Mouse (Mus musculus): ENCODE data around the gene Olfr555. TPM values are rescaled to one million over a fixed set of nuclear protein-coding genes. Genes with fewer than 3 reads are reported as not detected.

The Olfr555 gene
- not detected for polyA plus RNA-seq (2014; fragmentation: Illumina TruSeq; extraction: RNeasy Lipid Tissue Mini Kit (QIAGEN cat#74804); ENCODE audit: low replicate concordance)

DNA sequence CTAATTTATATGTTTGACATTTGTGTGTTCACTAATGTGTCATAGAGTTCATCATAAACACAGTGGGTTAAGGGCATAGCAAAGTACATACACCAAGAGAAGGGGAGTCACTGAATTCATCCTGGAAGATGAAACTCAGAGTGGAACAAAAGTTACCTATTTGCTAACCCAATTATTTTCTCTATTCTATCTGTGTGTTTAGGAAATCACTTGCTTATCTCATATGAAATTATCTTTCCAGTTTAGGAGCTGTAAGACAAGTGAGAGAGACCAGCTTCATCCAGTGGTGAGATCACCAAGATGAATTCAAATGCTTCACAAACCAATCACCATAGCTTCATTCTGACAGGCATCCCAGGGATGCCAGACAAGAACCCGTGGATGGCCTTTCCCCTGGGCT, at the start of gene Olfr555:
TSS of gene Olfr555 (plus strand) at position 301 of the 400 bp plus-strand sequence.

DNA sequence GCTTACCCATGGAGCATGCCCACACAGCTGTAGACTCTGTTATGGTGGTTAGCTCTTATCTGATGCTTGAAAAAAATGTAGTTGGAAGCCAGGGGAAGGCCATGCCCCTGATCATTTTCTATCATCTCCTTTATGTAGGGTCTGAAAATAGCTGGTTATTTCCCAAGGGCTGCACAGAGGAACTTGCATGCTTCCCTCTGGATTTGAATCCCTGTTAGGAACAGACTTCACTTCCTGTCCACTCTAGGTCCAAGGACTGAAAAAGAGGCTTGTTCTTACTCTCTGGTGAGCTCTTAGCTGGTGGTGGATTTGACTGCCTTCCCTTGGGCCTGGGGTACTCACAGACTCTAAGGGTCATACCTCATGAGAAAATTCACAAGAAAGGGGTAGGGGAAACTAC, 40.5 kb upstream of the Olfr555 start, which contains the start of gene Olfr553:
TSS of gene Olfr553 (minus strand) at position 101 of the 400 bp plus-strand sequence.

GRCm38 (mm10) chr7:102638132-102638531, 20.5 kb upstream of the Olfr555 start, which contains the start of gene Olfr554:
Gene Olfr554 (plus strand): TSS chr7:102638432.

DNA sequence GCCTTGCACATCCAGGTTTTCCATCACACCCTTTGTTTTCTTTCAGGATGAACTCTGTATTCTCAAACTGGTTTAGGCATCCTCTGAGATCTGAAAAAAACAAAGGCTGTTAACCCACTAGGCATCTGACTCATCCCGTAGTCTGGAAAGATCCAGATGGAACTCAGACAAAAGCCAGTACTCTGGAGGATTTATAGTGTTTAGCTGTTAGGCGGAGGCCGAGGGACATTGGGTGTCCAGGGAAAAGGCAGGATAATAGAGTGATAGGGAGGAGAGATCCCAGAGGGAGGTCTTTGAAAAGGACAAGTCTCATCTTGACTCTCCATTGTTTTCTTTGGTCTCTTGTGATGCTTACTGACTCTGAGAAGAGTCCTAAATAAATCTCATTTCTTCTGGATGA, 6.0 kb downstream of the Olfr555 start, which contains the start of gene Olfr556:
TSS of gene Olfr556 (plus strand) at position 301 of the 400 bp plus-strand sequence.

GRCm38 (mm10) chr7:102686944-102687501, 28.4 kb downstream of the Olfr555 start, which contains the start of gene Trim68:
Gene Trim68 (minus strand): TSS chr7:102687327.

GRCm38 (mm10) chr7:102695358-102696125, 36.9 kb downstream of the Olfr555 start, which contains the start of gene Olfr557:
Gene Olfr557 (plus strand): TSS chr7:102695910.

DNA sequence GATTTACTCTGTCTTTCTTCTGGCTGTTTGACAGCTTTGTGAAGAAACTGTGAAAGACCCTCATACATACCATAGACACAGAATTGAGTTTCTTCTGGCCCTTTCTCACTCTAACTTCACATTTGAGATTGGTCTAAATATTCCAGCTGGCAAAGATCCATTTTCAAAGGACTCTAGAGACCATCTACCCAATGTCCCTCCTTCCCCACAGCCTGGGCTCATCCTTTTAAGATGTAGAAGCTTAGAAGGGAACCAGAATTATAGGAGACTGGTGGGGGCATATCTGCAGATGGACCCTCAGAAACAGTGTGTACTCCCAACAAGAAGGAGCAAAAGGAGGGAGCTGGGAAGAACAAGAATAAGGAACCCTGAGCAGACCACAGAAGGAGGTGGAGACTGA, 43.3 kb downstream of the Olfr555 start, which contains the start of gene Olfr558:
TSS of gene Olfr558 (plus strand) at position 301 of the 400 bp plus-strand sequence.

Other genes with a start within 250 kb of the Olfr555 start
- 35.8 TPM for gene Rrm1, start 217.1 kb upstream of the Olfr555 start, polyA plus RNA-seq (2014; fragmentation: Illumina TruSeq; extraction: RNeasy Lipid Tissue Mini Kit (QIAGEN cat#74804); ENCODE audit: low replicate concordance)
- not detected for gene Olfr543, start 177.1 kb upstream of the Olfr555 start, polyA plus RNA-seq (2014; fragmentation: Illumina TruSeq; extraction: RNeasy Lipid Tissue Mini Kit (QIAGEN cat#74804); ENCODE audit: low replicate concordance)
- not detected for gene Olfr544, start 170.5 kb upstream of the Olfr555 start, polyA plus RNA-seq (2014; fragmentation: Illumina TruSeq; extraction: RNeasy Lipid Tissue Mini Kit (QIAGEN cat#74804); ENCODE audit: low replicate concordance)
- not detected for gene Olfr545, start 159.2 kb upstream of the Olfr555 start, polyA plus RNA-seq (2014; fragmentation: Illumina TruSeq; extraction: RNeasy Lipid Tissue Mini Kit (QIAGEN cat#74804); ENCODE audit: low replicate concordance)
- gene Olfr547, start 124.1 kb upstream of the Olfr555 start, polyA plus RNA-seq (2014; fragmentation: Illumina TruSeq; extraction: RNeasy Lipid Tissue Mini Kit (QIAGEN cat#74804); ENCODE audit: low replicate concordance) = not detected
- not detected for gene Olfr548-ps1, start 117.9 kb upstream of the Olfr555 start, polyA plus RNA-seq (2014; fragmentation: Illumina TruSeq; extraction: RNeasy Lipid Tissue Mini Kit (QIAGEN cat#74804); ENCODE audit: low replicate concordance)
- not detected for gene Olfr549, start 109.0 kb upstream of the Olfr555 start, polyA plus RNA-seq (2014; fragmentation: Illumina TruSeq; extraction: RNeasy Lipid Tissue Mini Kit (QIAGEN cat#74804); ENCODE audit: low replicate concordance)
- gene Trim21, start 93.3 kb upstream of the Olfr555 start, polyA plus RNA-seq (2014; fragmentation: Illumina TruSeq; extraction: RNeasy Lipid Tissue Mini Kit (QIAGEN cat#74804); ENCODE audit: low replicate concordance) = 15.3 TPM
- gene Olfr550, start 87.4 kb upstream of the Olfr555 start, polyA plus RNA-seq (2014; fragmentation: Illumina TruSeq; extraction: RNeasy Lipid Tissue Mini Kit (QIAGEN cat#74804); ENCODE audit: low replicate concordance) = not detected
- gene Olfr551, start 66.9 kb upstream of the Olfr555 start, polyA plus RNA-seq (2014; fragmentation: Illumina TruSeq; extraction: RNeasy Lipid Tissue Mini Kit (QIAGEN cat#74804); ENCODE audit: low replicate concordance) = not detected
- gene Olfr552, start 61.1 kb upstream of the Olfr555 start, polyA plus RNA-seq (2014; fragmentation: Illumina TruSeq; extraction: RNeasy Lipid Tissue Mini Kit (QIAGEN cat#74804); ENCODE audit: low replicate concordance) = not detected
- gene Olfr553, start 40.6 kb upstream of the Olfr555 start, polyA plus RNA-seq (2014; fragmentation: Illumina TruSeq; extraction: RNeasy Lipid Tissue Mini Kit (QIAGEN cat#74804); ENCODE audit: low replicate concordance) = not detected
- gene Olfr554, start 20.4 kb upstream of the Olfr555 start, polyA plus RNA-seq (2014; fragmentation: Illumina TruSeq; extraction: RNeasy Lipid Tissue Mini Kit (QIAGEN cat#74804); ENCODE audit: low replicate concordance) = not detected
- not detected for gene Olfr556, start 6.1 kb downstream of the Olfr555 start, polyA plus RNA-seq (2014; fragmentation: Illumina TruSeq; extraction: RNeasy Lipid Tissue Mini Kit (QIAGEN cat#74804); ENCODE audit: low replicate concordance)
- gene Trim68, start 28.5 kb downstream of the Olfr555 start, polyA plus RNA-seq (2014; fragmentation: Illumina TruSeq; extraction: RNeasy Lipid Tissue Mini Kit (QIAGEN cat#74804); ENCODE audit: low replicate concordance) = 3.0 TPM
- not detected for gene Olfr557, start 37.1 kb downstream of the Olfr555 start, polyA plus RNA-seq (2014; fragmentation: Illumina TruSeq; extraction: RNeasy Lipid Tissue Mini Kit (QIAGEN cat#74804); ENCODE audit: low replicate concordance)
- 2.3 TPM for gene Olfr558, start 43.4 kb downstream of the Olfr555 start, polyA plus RNA-seq (2014; fragmentation: Illumina TruSeq; extraction: RNeasy Lipid Tissue Mini Kit (QIAGEN cat#74804); ENCODE audit: low replicate concordance)
- not detected for gene Olfr33, start 60.2 kb downstream of the Olfr555 start, polyA plus RNA-seq (2014; fragmentation: Illumina TruSeq; extraction: RNeasy Lipid Tissue Mini Kit (QIAGEN cat#74804); ENCODE audit: low replicate concordance)
- not detected for gene Olfr559, start 68.7 kb downstream of the Olfr555 start, polyA plus RNA-seq (2014; fragmentation: Illumina TruSeq; extraction: RNeasy Lipid Tissue Mini Kit (QIAGEN cat#74804); ENCODE audit: low replicate concordance)
- gene Olfr560, start 100.5 kb downstream of the Olfr555 start, polyA plus RNA-seq (2014; fragmentation: Illumina TruSeq; extraction: RNeasy Lipid Tissue Mini Kit (QIAGEN cat#74804); ENCODE audit: low replicate concordance) = 0.30 TPM
- 1.3 TPM for gene Olfr78, start 100.6 kb downstream of the Olfr555 start, polyA plus RNA-seq (2014; fragmentation: Illumina TruSeq; extraction: RNeasy Lipid Tissue Mini Kit (QIAGEN cat#74804); ENCODE audit: low replicate concordance)
- gene Olfr561, start 112.4 kb downstream of the Olfr555 start, polyA plus RNA-seq (2014; fragmentation: Illumina TruSeq; extraction: RNeasy Lipid Tissue Mini Kit (QIAGEN cat#74804); ENCODE audit: low replicate concordance) = 0.26 TPM
- not detected for gene Olfr564, start 144.7 kb downstream of the Olfr555 start, polyA plus RNA-seq (2014; fragmentation: Illumina TruSeq; extraction: RNeasy Lipid Tissue Mini Kit (QIAGEN cat#74804); ENCODE audit: low replicate concordance)
- gene Olfr566, start 199.9 kb downstream of the Olfr555 start, polyA plus RNA-seq (2014; fragmentation: Illumina TruSeq; extraction: RNeasy Lipid Tissue Mini Kit (QIAGEN cat#74804); ENCODE audit: low replicate concordance) = not detected
- not detected for gene Olfr568, start 218.3 kb downstream of the Olfr555 start, polyA plus RNA-seq (2014; fragmentation: Illumina TruSeq; extraction: RNeasy Lipid Tissue Mini Kit (QIAGEN cat#74804); ENCODE audit: low replicate concordance)
- not detected for gene Olfr569, start 232.1 kb downstream of the Olfr555 start, polyA plus RNA-seq (2014; fragmentation: Illumina TruSeq; extraction: RNeasy Lipid Tissue Mini Kit (QIAGEN cat#74804); ENCODE audit: low replicate concordance)
- not detected for gene Olfr570, start 235.8 kb downstream of the Olfr555 start, polyA plus RNA-seq (2014; fragmentation: Illumina TruSeq; extraction: RNeasy Lipid Tissue Mini Kit (QIAGEN cat#74804); ENCODE audit: low replicate concordance)

All from small intestine, adult 10 weeks (tissue).